Mouse (Mus musculus) liver, embryonic 16.5 days (tissue): ENCODE measurements at regions not wholly inside any gene's neighbourhood (a gene's known extent, or its start where the extent isn't known, plus 50 kb on each side); places are given as distances from the start of the nearest gene placed in this dataset.

Experiments used
- ATAC-seq: fragments of 200-750 bp; cut with Nextera tagmentation; 2 replicates; pipeline ENCODE4 v1.8.0; 2017; ENCODE audit warnings: low read depth, mild to moderate bottlenecking, moderate number of reproducible peaks, moderate library complexity
- H3K27ac ChIP-seq: fragments of 300-500 bp; sonication (generic); 2 replicates; pipeline ENCODE4 v1.5.1; 2014; ENCODE audit warnings: mild to moderate bottlenecking, low read length
- H3K27me3 ChIP-seq: fragments of 300-500 bp; sonication (generic); 2 replicates; pipeline ENCODE4 v1.6.1; 2014; ENCODE audit warnings: low read depth, low read length, mixed read lengths; ENCODE audit not compliant: control insufficient read depth, insufficient read depth
- H3K36me3 ChIP-seq: fragments of 300-500 bp; sonication (generic); 2 replicates; pipeline ENCODE4 v1.6.1; 2014; ENCODE audit warnings: mild to moderate bottlenecking; ENCODE audit not compliant: control insufficient read depth, insufficient read depth
- H3K4me1 ChIP-seq: fragments of 300-500 bp; sonication (generic); 2 replicates; pipeline ENCODE4 v1.6.1; 2014; ENCODE audit warnings: low read depth, low read length, mixed read lengths; ENCODE audit not compliant: control insufficient read depth
- H3K4me2 ChIP-seq: fragments of 300-500 bp; sonication (generic); 2 replicates; pipeline ENCODE4 v1.6.1; 2014; ENCODE audit warnings: low read depth, low read length, mixed read lengths
- H3K4me3 ChIP-seq: fragments of 300-500 bp; sonication (generic); 2 replicates; pipeline ENCODE4 v1.5.1; 2014; ENCODE audit warnings: low read depth, mild to moderate bottlenecking, low read length
- H3K9ac ChIP-seq: fragments of 300-500 bp; sonication (generic); 2 replicates; pipeline ENCODE4 v1.6.1; 2014; ENCODE audit warnings: low read depth, low read length
- H3K9me3 ChIP-seq: fragments of 300-500 bp; sonication (generic); replicated peaks from 2 replicates; pipeline ENCODE4 v1.6.1; 2016; ENCODE audit warnings: low read length; ENCODE audit not compliant: control insufficient read depth
- WGBS: fragments of 180-500 bp; shearing (Covaris S2); extraction: QIAGEN DNeasy Blood & Tissue Kit; methylation state at CpG from one replicate; pipeline ENCODE4 v1.1.7; 2014; ENCODE audit not compliant: insufficient replicate concordance; 5-methylcytosine and 5-hydroxymethylcytosine counted together

- no peak overlapping the region for H3K4me2 ChIP-seq
- H3K4me1 ChIP-seq = no peaks in the 10 kb centered on the region
- no peaks in the 10 kb centered on the region for H3K27me3 ChIP-seq
- H3K9ac ChIP-seq = no peak overlapping the region
- no peak overlapping the region for H3K4me3 ChIP-seq
- no peak overlapping the region for H3K27ac ChIP-seq
- no peak for ATAC-seq
- no peaks in the 10 kb centered on the region for H3K9me3 ChIP-seq
- WGBS = 38% methylated on average over 7 of the region's 7 CpGs
- no peaks in the 10 kb centered on the region for H3K36me3 ChIP-seq
These were observed 867.2 kb upstream of the A1bg start for GRCm38 (mm10) chr15:61789847-61790562.

DNA sequence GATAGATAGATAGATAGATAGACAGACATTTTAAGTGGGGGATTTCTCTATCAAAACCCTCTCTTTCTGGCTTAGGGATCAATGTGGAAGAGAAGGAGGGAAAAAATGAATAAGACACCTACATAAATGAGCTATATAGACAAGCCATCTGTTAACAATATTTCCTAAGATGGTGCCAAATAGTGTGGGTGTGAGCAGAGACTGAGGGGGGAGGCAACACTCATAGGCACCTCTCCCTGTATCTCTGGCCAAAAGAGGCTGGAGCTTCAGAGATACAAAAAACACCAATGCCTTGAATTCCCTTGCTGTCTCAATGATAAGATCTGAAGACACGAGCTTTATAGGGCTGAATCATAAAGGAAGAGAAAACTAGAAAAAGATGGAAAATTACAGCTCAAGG, 864.2 kb upstream of the A1bg start:
- no peak for ATAC-seq
- WGBS = 58% methylated on average over 1 of the region's 1 CpGs

GRCm38 (mm10) chr15:61781531-61781930, 858.7 kb upstream of the A1bg start:
- Histone ChIP-seq H3K9ac (no peak overlapping the region), H3K4me1 (no peaks in the 10 kb centered on the region), H3K4me2 (no peak overlapping the region), H3K36me3 (no peaks in the 10 kb centered on the region), H3K9me3 (no peaks in the 10 kb centered on the region), H3K4me3 (no peak overlapping the region), H3K27me3 (no peaks in the 10 kb centered on the region), H3K27ac (no peak overlapping the region)
- ATAC-seq = no peak
- WGBS = 53% methylated on average over 2 of the region's 2 CpGs

More for the DNA sequence above, 864.2 kb upstream of the A1bg start:
- no peak overlapping the region for H3K4me3 ChIP-seq
- no peak overlapping the region for H3K9ac ChIP-seq
- H3K4me1 ChIP-seq = no peaks in the 10 kb centered on the region
- no peak overlapping the region for H3K4me2 ChIP-seq
- no peak overlapping the region for H3K27ac ChIP-seq
- no peaks in the 10 kb centered on the region for H3K9me3 ChIP-seq
- H3K36me3 ChIP-seq = no peaks in the 10 kb centered on the region
- H3K27me3 ChIP-seq = no peaks in the 10 kb centered on the region

GRCm38 (mm10) chr15:61772996-61773395, 850.2 kb upstream of the A1bg start:
- no peaks in the 10 kb centered on the region for H3K4me1 ChIP-seq
- ATAC-seq = no peak
- H3K9me3 ChIP-seq = no peaks in the 10 kb centered on the region
- H3K4me3 ChIP-seq = no peak overlapping the region
- H3K27me3 ChIP-seq = no peaks in the 10 kb centered on the region
- no peak overlapping the region for H3K27ac ChIP-seq
- WGBS = 47% methylated on average over 4 of the region's 4 CpGs
- no peak overlapping the region for H3K4me2 ChIP-seq
- H3K9ac ChIP-seq = no peak overlapping the region
- H3K36me3 ChIP-seq = no peaks in the 10 kb centered on the region

DNA sequence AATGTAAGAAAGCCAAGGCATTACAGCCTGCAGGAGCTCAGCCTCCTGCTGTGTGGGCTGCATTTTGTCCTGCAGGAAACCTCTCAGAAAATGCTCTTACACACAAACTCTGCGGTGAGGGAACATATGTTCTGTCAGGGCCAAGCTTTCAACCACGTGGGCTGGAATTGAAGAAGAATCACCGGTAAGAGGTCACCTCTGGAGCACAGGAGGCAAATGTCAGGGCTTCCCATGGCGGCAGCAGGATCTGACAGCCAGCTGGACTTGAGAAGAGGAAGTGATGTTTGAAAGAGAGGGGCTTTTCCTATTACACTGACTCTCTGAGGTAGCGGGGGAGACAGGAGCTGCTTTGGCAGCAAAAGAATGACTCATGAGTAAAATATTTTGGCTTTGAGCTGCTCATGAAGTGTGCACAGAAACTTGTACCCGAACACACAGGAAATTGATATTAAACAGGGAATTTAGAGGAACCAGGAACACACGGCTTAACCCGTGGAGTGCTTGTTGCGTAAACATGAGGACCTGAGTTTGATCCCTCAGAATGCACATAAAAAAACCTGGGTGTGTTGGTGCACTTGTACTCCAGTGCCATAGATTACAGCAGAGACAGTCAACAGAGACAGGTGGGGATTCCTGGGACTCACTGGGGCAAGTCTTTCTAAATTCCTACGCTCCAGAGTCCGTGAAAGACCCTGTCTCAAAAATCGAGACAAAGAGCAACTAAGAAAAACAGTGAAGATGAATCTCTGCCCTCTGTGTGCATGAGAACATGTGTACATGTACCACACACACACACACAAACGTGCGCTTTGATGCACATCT, 848.1 kb upstream of the A1bg start:
- Histone ChIP-seq H3K4me2 (no peak overlapping the region), H3K4me1 (no peaks in the 10 kb centered on the region), H3K4me3 (no peak overlapping the region), H3K27me3 (no peaks in the 10 kb centered on the region), H3K36me3 (no peaks in the 10 kb centered on the region), H3K9ac (no peak overlapping the region), H3K27ac (no peak overlapping the region), H3K9me3 (no peaks in the 10 kb centered on the region)
- no peak for ATAC-seq
- WGBS = 36% methylated on average over 14 of the region's 14 CpGs

DNA sequence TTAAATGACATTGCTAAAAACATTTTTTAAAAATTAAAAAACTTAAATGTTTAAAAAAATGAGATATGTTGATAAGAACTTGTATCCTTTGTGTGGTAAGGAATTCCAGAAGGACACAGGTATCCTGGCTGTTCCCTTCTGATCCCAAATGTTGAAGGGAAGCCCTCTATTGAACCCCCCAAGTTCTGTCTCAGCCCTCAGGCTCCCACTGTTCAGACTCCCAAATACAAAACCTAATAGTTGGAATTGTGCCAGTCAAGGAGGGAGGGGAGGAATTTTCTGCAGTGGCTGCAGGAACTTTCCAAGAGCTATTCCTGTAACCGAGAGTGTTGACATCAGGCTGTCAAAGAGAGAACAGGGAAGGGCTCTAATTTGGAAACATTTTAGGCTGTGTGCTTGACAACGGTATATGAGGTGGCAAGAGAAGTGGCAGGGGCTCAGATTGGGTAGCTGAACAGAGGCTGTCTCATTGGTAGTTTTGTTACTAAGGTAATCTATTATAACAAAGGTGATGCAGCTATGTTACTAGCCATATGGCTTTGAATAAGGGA, 843.8 kb upstream of the A1bg start:
- no peak for ATAC-seq
- WGBS = 48% methylated on average over 2 of the region's 2 CpGs
- Histone ChIP-seq H3K4me3 (no peak overlapping the region), H3K27ac (no peak overlapping the region), H3K27me3 (no peaks in the 10 kb centered on the region), H3K9me3 (no peaks in the 10 kb centered on the region), H3K4me1 (no peaks in the 10 kb centered on the region), H3K9ac (no peak overlapping the region), H3K4me2 (no peak overlapping the region), H3K36me3 (no peaks in the 10 kb centered on the region)

DNA sequence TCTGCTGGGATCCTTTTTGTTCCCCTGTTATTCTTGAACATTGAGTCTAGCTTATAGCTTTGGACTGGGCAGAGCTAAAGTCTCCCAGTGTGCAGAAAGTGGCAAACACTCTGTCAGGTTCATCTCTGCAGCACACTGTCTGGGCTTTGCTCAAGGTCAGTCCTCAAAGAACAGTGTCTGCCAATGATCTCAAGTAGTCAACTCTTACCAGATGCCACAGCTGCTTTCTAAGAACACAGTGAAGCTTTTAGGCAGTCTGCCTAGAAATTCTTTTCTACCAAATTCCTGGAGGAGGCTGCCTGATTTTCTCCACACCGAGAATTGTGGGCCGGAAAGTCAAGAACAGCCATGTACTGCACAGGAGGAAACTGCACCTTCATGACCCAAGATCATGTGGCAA, 831.0 kb upstream of the A1bg start:
- no peak overlapping the region for H3K4me2 ChIP-seq
- no peak overlapping the region for H3K4me3 ChIP-seq
- no peaks in the 10 kb centered on the region for H3K27me3 ChIP-seq
- H3K4me1 ChIP-seq = no peaks in the 10 kb centered on the region
- no peaks in the 10 kb centered on the region for H3K36me3 ChIP-seq
- WGBS = 53% methylated on average over 2 of the region's 2 CpGs
- no peak for ATAC-seq
- H3K9ac ChIP-seq = no peak overlapping the region
- H3K9me3 ChIP-seq = no peaks in the 10 kb centered on the region
- H3K27ac ChIP-seq = no peak overlapping the region

- no peak for ATAC-seq
- H3K4me3 ChIP-seq = no peak overlapping the region
- no peak overlapping the region for H3K4me2 ChIP-seq
- H3K9me3 ChIP-seq = no peaks in the 10 kb centered on the region
- 65% methylated on average over 1 of the region's 1 CpGs for WGBS
- no peaks in the 10 kb centered on the region for H3K4me1 ChIP-seq
- no peaks in the 10 kb centered on the region for H3K36me3 ChIP-seq
- H3K27ac ChIP-seq = no peak overlapping the region
- no peak overlapping the region for H3K9ac ChIP-seq
- no peaks in the 10 kb centered on the region for H3K27me3 ChIP-seq
These were observed 800.9 kb upstream of the A1bg start for GRCm38 (mm10) chr15:61723696-61724095.

- no peak for ATAC-seq
- Histone ChIP-seq H3K36me3 (no peaks in the 10 kb centered on the region), H3K4me1 (no peaks in the 10 kb centered on the region), H3K4me3 (no peak overlapping the region), H3K27ac (no peak overlapping the region), H3K9me3 (no peaks in the 10 kb centered on the region), H3K27me3 (no peaks in the 10 kb centered on the region), H3K9ac (no peak overlapping the region), H3K4me2 (no peak overlapping the region)
These were observed 795.7 kb upstream of the A1bg start for GRCm38 (mm10) chr15:61718486-61718885.
